Mouse (Mus musculus) gastrocnemius, adult 2 months (tissue): ENCODE results near the gene Clstn3. TPM values are rescaled to one million over a fixed set of nuclear protein-coding genes. Genes with fewer than 3 reads are reported as not detected.
"Not testable (repeated sequence)": the region's sequence is repeated elsewhere in the genome, so short reads cannot be mapped to it uniquely, and the experiment has no call there.

Experiments
- DNase-seq: peaks from one replicate; pipeline ENCODE4 v3.0.0; 2022
- H3K27ac ChIP-seq: fragments of 200-600 bp; 2 replicates; pipeline ENCODE4 v1.8.1; 2022; ENCODE audit warnings: mild to moderate bottlenecking
- H3K4me3 ChIP-seq: fragments of 200-600 bp; 2 replicates; pipeline ENCODE4 v1.8.1; 2022; ENCODE audit warnings: mild to moderate bottlenecking, moderate library complexity
- CTCF ChIP-seq: fragments of 200-600 bp; IDR thresholded peaks from 2 replicates; pipeline ENCODE4 v1.8.1; 2022; ENCODE audit warnings: antibody characterized with exemption, mild to moderate bottlenecking, moderate library complexity
- intact Hi-C: fragments of 180-260 bp; cut with DNase I; formaldehyde crosslinking; loops from one replicate; pipeline ENCODE4 v1.15.1; 2025
- long read RNA-seq, 2 experiments: library from polyadenylated mRNA; stranded (forward); transcript quantifications; one replicate each; pipeline ENCODE4 v2.0.0; 2021
- total RNA-seq, 2 experiments: library from RNA; stranded (reverse); gene quantifications; 2 replicates each; pipeline ENCODE4 v1.2.3; 2021

Gene Clstn3
- total RNA-seq: under 1 TPM; 0.36 to 0.64 TPM
- long read RNA-seq, experiment 1, partial matches to known transcripts: 0 of 1 reads
- long read RNA-seq, experiment 1, other reads (novel, unspliced or antisense): 1 of 1 reads
- long read RNA-seq, experiment 2: 0 reads

DNA sequence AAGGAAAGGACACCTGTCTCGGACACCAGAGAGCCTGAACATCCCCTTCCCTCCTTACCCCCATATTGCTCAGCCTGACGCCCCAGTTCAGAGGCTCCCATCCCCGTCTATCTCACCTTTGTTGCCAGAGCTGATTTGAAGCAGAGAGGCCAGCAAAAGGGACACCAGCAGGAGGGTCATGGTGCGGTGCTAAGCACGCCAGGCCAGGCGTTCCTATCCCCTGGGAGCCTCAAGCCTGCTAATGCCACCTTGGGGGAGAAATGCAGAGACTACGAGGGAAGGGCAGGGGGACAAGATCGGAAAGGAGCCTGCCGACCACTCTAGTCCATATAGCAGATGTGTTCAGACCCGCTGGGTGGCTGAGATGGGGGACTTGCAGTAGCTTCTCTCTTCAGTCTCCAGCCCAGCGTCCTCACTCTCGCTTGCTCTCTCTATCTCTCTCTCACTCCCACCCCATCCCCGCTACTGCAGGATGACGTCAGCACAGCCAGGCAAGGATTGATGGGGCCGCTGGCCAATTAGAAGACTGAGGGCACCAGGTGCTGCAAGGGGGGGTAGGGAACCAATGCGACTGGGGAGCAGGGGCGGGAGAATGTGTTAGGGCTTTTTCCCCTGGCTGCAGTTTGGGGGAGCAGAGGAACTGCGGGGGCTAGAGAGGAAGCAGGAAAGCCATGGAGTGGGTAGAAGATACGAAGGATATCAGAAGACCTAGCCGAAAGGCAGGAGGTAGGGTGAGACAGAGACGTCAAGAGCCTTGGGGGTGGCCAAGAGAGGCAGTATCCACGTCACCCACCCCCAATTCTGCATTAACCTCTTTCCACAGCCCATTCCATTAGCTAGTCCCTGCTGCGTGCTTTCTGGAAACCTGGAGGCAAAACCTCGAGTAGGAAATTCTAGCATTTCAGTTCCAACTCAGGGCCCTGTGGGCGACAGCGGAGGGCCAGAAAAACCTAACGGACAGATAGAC, at the start of gene Clstn3:
Clstn3 (minus strand) TSS at position 490 of the 967 bp plus-strand sequence.
- DNase-seq: peak; percentile 81
- intact Hi-C loops: no loop called here
- TF ChIP-seq CTCF: no peak
- no peak within 1 kb of the TSS for H3K27ac ChIP-seq
- peak within 1 kb of the TSS; percentile 67 for H3K4me3 ChIP-seq

DNA sequence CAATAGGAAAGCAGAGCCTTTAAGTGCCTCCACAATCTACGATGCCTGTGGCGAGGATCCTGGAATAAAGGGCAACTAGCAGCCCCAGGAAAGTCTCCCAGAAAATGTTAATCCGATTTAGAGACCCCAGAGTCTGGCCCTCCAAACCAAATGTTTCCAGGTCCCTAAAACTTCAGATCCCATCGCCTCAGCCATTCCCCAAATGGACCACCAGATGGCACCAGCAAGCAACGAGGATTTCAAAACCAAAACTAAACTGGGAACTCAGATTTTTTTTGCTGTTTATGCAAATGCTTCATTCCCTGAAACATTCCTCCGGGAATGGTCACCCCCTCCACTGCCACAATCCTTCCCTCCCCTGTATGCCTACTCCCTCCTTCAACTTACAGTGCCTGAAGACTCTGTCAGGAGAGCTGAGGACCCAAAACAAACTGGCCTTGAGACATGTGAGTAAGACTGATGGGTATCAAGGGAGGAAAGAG, 47.8 kb upstream of the Clstn3 start, which contains the start of gene C1ra:
C1ra (plus strand) TSS at position 51 of the 482 bp plus-strand sequence.
- DNase-seq: peak; percentile 62
- peak; percentile 82 for TF ChIP-seq CTCF
- intact Hi-C loops: no loop called here
- Histone ChIP-seq H3K27ac (peak within 1 kb of the TSS; percentile 81), H3K4me3 (peak within 1 kb of the TSS; percentile 70)

GRCm38 (mm10) chr6:124511936-124512335, 47.3 kb upstream of the Clstn3 start:
- intact Hi-C loops: no loop called here
- H3K4me3 ChIP-seq: no peak overlapping the region
- H3K27ac ChIP-seq: no peak overlapping the region
- no peak for DNase-seq
- no peak for TF ChIP-seq CTCF

- intact Hi-C loops: loop anchor here (10.0 kb wide), 1 partner anchor 256 kb away; the partner anchor contains the start of gene Eno2
- not testable (repeated sequence) for H3K27ac ChIP-seq
Observed at GRCm38 (mm10) chr6:124509192-124509591, 44.6 kb upstream of the Clstn3 start.

DNA sequence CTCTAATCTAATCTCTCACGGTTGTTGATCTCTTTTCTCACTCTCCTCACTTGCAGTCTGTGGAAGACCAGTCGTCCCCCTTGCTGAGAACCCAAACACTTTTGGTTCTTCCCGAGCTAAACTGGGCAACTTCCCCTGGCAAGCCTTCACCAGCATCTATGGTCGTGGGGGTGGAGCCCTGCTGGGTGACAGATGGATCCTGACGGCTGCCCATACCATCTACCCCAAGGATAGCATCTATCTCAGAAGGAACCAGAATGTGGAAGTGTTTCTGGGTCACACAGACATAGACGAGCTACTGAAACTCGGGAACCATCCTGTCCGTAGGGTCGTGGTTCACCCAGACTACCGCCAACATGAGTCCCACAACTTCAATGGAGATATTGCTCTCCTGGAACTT, 43.7 kb upstream of the Clstn3 start:
- intact Hi-C loops: loop anchor here (10.0 kb wide), 1 partner anchor 257 kb away; the partner anchor contains the start of gene Eno2
- H3K4me3 ChIP-seq: no peak overlapping the region
- TF ChIP-seq CTCF: no peak
- DNase-seq: no peak
- no peak overlapping the region for H3K27ac ChIP-seq

More at GRCm38 (mm10) chr6:124509192-124509591, 44.6 kb upstream of the Clstn3 start:
- DNase-seq, H3K4me3 ChIP-seq: not testable (repeated sequence)

DNA sequence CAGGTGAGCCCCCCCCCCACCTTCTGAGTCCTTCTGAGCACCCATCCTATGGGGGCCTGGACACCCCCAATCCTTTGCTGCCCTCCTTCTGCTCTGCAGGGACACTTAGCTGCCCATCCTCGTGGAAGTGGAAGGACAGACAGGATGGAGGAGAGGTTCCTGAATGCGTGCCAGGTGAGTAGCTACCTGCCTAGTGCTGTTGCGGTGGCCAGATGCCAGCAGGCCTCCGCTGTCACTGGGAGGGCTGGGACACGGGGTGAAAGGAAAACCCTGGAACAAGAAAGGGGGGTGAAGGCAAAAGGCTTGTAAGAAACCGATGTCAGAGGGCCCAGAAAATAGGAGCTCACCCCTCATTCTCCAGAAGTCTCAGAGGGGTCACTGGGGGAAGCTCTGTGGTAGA, 42.4 kb upstream of the Clstn3 start:
- intact Hi-C loops: loop anchor here (10.0 kb wide), 1 partner anchor 258 kb away; the partner anchor contains the start of gene Eno2
- no peak overlapping the region for H3K27ac ChIP-seq
- TF ChIP-seq CTCF: no peak
- no peak for DNase-seq
- no peak overlapping the region for H3K4me3 ChIP-seq

GRCm38 (mm10) chr6:124505028-124505427, 40.4 kb upstream of the Clstn3 start:
- intact Hi-C loops: loop anchor here (10.0 kb wide), 1 partner anchor 260 kb away; the partner anchor contains the start of gene Eno2
- TF ChIP-seq CTCF: no peak
- DNase-seq: peak; percentile 30
- Histone ChIP-seq H3K4me3 (no peak overlapping the region), H3K27ac (no peak overlapping the region)

GRCm38 (mm10) chr6:124502021-124502420, 37.4 kb upstream of the Clstn3 start:
- DNase-seq: no peak
- no peak for TF ChIP-seq CTCF
- Histone ChIP-seq H3K4me3 (no peak overlapping the region), H3K27ac (no peak overlapping the region)
- intact Hi-C loops: loop anchor here (10.0 kb wide), 1 partner anchor 263 kb away; the partner anchor contains the start of gene Eno2

- peak; percentile 59 for DNase-seq
- Histone ChIP-seq H3K27ac (0 out of 2 replicates have a peak overlapping the region, but pooled peaks have one; percentile 51), H3K4me3 (no peak overlapping the region)
- no peak for TF ChIP-seq CTCF
- intact Hi-C loops: loop anchor here (10.0 kb wide), 1 partner anchor 263 kb away; the partner anchor contains the start of gene Eno2
Observed at GRCm38 (mm10) chr6:124501473-124501872, 36.9 kb upstream of the Clstn3 start.

DNA sequence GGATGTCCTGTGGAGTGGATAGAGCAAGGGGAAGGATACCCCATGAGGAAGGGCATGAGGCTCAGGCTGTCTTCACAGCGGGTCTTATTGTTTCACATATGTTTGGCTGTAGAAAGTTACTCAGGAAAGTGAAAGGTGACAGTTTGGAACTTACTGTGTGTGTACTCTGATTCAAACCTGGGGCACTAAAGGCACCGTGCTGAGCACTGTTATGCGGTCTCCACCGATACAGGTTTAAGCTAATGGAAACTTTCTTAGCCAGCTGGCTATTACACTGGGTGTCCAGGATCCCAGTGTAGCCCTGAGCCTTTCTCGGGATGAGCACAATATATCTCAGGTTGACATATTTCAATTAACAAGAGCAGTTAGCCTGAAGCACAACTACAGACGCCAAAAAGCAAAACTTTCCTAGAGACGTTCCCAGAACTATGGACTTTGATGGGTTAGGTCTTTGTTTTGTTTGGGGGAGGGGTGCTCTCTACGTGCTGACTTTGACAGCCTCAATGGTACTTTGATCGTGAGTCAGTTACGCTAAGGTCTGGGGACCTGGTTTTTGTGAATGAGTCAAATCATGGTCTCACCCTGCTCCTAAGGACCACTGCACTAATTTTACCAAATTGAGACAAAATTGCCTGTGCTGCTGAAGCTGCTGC, 35.4 kb upstream of the Clstn3 start:
- DNase-seq: no peak
- Histone ChIP-seq H3K27ac (peak overlapping the region; percentile 20; the same call in 1 of the 2 replicates), H3K4me3 (no peak overlapping the region)
- intact Hi-C loops: loop anchor here (10.0 kb wide), 1 partner anchor 265 kb away; the partner anchor contains the start of gene Eno2
- TF ChIP-seq CTCF: no peak

GRCm38 (mm10) chr6:124496054-124496453, 31.5 kb upstream of the Clstn3 start:
- no peak for DNase-seq
- no peak overlapping the region for H3K4me3 ChIP-seq
- intact Hi-C loops: no loop called here
- no peak for TF ChIP-seq CTCF
- H3K27ac ChIP-seq: no peak overlapping the region

DNA sequence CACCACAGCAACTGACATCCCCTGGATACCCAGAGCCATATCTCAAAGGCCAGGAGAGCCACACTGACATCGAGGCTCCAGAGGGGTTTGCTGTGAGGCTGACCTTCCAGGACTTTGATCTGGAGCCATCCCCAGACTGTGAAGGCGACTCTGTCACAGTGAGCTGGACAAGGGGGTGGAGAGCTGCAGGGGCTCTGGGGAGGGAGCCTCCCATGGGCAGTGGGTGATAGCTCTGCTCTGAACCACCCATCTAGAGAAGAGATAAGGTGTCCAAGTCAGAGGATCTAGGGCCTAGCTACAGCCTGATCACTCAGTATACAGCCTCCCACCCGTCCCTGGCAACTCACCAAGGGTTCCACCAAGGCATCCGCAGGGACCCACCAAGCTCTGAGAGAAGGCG, 29.3 kb upstream of the Clstn3 start:
- peak overlapping the region; percentile 82 for H3K27ac ChIP-seq
- intact Hi-C loops: loop anchor here (5.0 kb wide), 1 partner anchor 48 kb away; the partner anchor contains the start of gene C1s1
- TF ChIP-seq CTCF: no peak
- 0 out of 2 replicates have a peak overlapping the region, but pooled peaks have one; percentile 9 for H3K4me3 ChIP-seq
- DNase-seq: peak; percentile 50
